15 mouse cellular contexts compared by ENCODE assay signal in the genomic region with DNA sequence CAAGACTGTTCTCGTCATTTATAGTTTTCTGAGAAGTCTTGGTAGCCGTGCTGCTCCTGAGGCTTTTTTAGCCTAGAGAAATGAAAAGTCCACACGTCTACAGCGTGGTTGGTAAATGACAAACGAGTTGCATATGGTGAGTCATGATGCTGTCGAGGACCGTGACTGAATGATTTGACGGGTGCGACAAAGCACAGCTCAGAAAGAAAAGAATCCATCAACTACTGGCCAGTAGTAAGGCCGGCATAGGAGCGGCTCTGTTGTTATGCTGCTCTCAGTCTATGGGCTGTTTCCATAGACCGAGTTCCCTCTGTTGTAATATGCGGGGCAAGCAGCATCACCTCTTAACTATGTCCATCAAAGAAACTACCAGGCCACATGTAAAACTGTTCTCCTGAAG.
A peak's percentile ranks its signal among the peaks of the same experiment; 100 is the strongest.
DNase-seq lines count a peak whose midpoint lies in the region; ATAC-seq lines count a peak whose summit lies in the region.
"Had no signal": no experiment of that assay in that cellular context is flagged by ENCODE, and none has a peak within 500 bp of the region (broad histone marks: within the 10 kb centered on the region; RNA-seq: fewer than 3 reads in every experiment).

No protein-coding gene starts in this region.

- intact Hi-C loops in gastrocnemius, postnatal 14 days (cut with DNase I; ENCODE audit: low total_unique reads), result no loop called here

- no peak overlapping the region for H3K9ac ChIP-seq in forebrain, embryonic 13.5 days
- H3K9ac ChIP-seq in forebrain, embryonic 15.5 days (replicated peaks), result no peak overlapping the region
- H3K9ac ChIP-seq in midbrain, embryonic 12.5 days (replicated peaks), result no peak overlapping the region
- H3K9ac ChIP-seq: hindbrain, embryonic 15.5 days; liver, embryonic 14.5 days had no signal

- no peaks in the 10 kb centered on the region for H3K9me3 ChIP-seq in forebrain, embryonic 13.5 days (replicated peaks)
- H3K9me3 ChIP-seq in forebrain, embryonic 15.5 days, result no peaks in the 10 kb centered on the region
- H3K9me3 ChIP-seq in midbrain, embryonic 12.5 days, result no peaks in the 10 kb centered on the region
- H3K9me3 ChIP-seq: heart, embryonic 10.5 days; hindbrain, embryonic 15.5 days had no signal

- H3K27ac ChIP-seq in forebrain, embryonic 13.5 days, result no peak overlapping the region
- H3K27ac ChIP-seq in forebrain, embryonic 15.5 days (replicated peaks), result no peak overlapping the region
- peak overlapping the region; percentile 76 for H3K27ac ChIP-seq in midbrain, embryonic 12.5 days (replicated peaks)
- H3K27ac ChIP-seq: heart, embryonic 10.5 days; hindbrain, embryonic 15.5 days; liver, embryonic 14.5 days had no signal

- DNase-seq in brain, adult 2 months (ENCODE audit: low read depth, low spot score), result peak; percentile 46
- peak; percentile 4 for DNase-seq in forelimb bud, embryonic 11.5 days (ENCODE audit: low read depth, low spot score)
- no peak for DNase-seq in right cerebral cortex, postnatal 14 days
- no peak for DNase-seq in gastrocnemius, postnatal 14 days
- no peak for DNase-seq in kidney, postnatal 4 days
- DNase-seq: cerebellum, adult 9-11 months; kidney, adult 8-10 months; lung, postnatal 36 days had no signal

- WGBS in forebrain, embryonic 13.5 days, result 70% methylated on average over 13 of the region's 13 CpGs
- 67% methylated on average over 13 of the region's 13 CpGs for WGBS in forebrain, embryonic 15.5 days
- 49% methylated on average over 13 of the region's 13 CpGs for WGBS in midbrain, embryonic 12.5 days

- no peaks in the 10 kb centered on the region for H3K36me3 ChIP-seq in forebrain, embryonic 13.5 days (ENCODE audit: poor library complexity, severe bottlenecking)
- no peaks in the 10 kb centered on the region for H3K36me3 ChIP-seq in forebrain, embryonic 15.5 days
- H3K36me3 ChIP-seq in midbrain, embryonic 12.5 days, result no peaks in the 10 kb centered on the region
- H3K36me3 ChIP-seq: heart, embryonic 10.5 days; hindbrain, embryonic 15.5 days had no signal

- H3K4me1 ChIP-seq in forebrain, embryonic 13.5 days, result no peaks in the 10 kb centered on the region
- H3K4me1 ChIP-seq in forebrain, embryonic 15.5 days, result 0 out of 2 replicates have a peak, but pooled peaks cover 3% of the 10 kb centered on the region
- peaks cover 7% of the 10 kb centered on the region; the same call in 1 of the 2 replicates for H3K4me1 ChIP-seq in midbrain, embryonic 12.5 days
- H3K4me1 ChIP-seq: hindbrain, embryonic 15.5 days had no signal

- ATAC-seq in forebrain, embryonic 13.5 days, result 0 out of 2 replicates have a peak, but pooled peaks have one; percentile 8
- no peak for ATAC-seq in forebrain, embryonic 15.5 days (replicated peaks)
- ATAC-seq in midbrain, embryonic 12.5 days (ENCODE audit: low FRiP score, low read depth), result peak; percentile 94

- no peaks in the 10 kb centered on the region for H3K27me3 ChIP-seq in forebrain, embryonic 13.5 days
- no peaks in the 10 kb centered on the region for H3K27me3 ChIP-seq in forebrain, embryonic 15.5 days
- no peaks in the 10 kb centered on the region for H3K27me3 ChIP-seq in midbrain, embryonic 12.5 days
- H3K27me3 ChIP-seq: hindbrain, embryonic 15.5 days had no signal

- no peak overlapping the region for H3K4me2 ChIP-seq in forebrain, embryonic 13.5 days
- H3K4me2 ChIP-seq in forebrain, embryonic 15.5 days (replicated peaks), result no peak overlapping the region
- peak overlapping the region; percentile 9; the same call in 1 of the 2 replicates for H3K4me2 ChIP-seq in midbrain, embryonic 12.5 days (replicated peaks)
- H3K4me2 ChIP-seq: hindbrain, embryonic 15.5 days had no signal

- H3K4me3 ChIP-seq in forebrain, embryonic 13.5 days, result no peak overlapping the region
- no peak overlapping the region for H3K4me3 ChIP-seq in forebrain, embryonic 15.5 days
- no peak overlapping the region for H3K4me3 ChIP-seq in midbrain, embryonic 12.5 days
- H3K4me3 ChIP-seq: heart, embryonic 10.5 days; hindbrain, embryonic 15.5 days; myocyte had no signal

Comparison
In these comparisons a context has a peak if more than half of its experiments do, and no peak if none do; other contexts are left out.
1. DNase-seq: peak in brain, adult 2 months (single experiment) and forelimb bud, embryonic 11.5 days (single experiment); none in right cerebral cortex, postnatal 14 days (single experiment), gastrocnemius, postnatal 14 days (single experiment) and kidney, postnatal 4 days (0 of 2).